Mouse (Mus musculus) myocyte (in vitro differentiated cells): ENCODE results near the gene Gsc2. TPM values are rescaled to one million over a fixed set of nuclear protein-coding genes. Genes with fewer than 3 reads are reported as not detected.

Source experiments
- H3K27me3 ChIP-seq: one replicate; pipeline ENCODE4 v1.6.1; 2011; ENCODE audit not compliant: control insufficient read depth, insufficient read depth, insufficient read length
- H3K36me3 ChIP-seq: one replicate; pipeline ENCODE4 v1.6.1; 2011; ENCODE audit not compliant: control insufficient read depth, insufficient read depth
- H3K4me2 ChIP-seq: one replicate; pipeline ENCODE4 v1.6.1; 2011; ENCODE audit warnings: low read depth, control low read depth
- H3K4me3 ChIP-seq: one replicate; pipeline ENCODE4 v1.5.1; 2011; ENCODE audit warnings: mild to moderate bottlenecking, control low read depth, moderate library complexity
- H3K79me2 ChIP-seq: one replicate; pipeline ENCODE4 v1.6.1; 2011; ENCODE audit not compliant: control insufficient read depth, insufficient read depth
- H3ac ChIP-seq: one replicate; pipeline ENCODE4 v1.6.1; 2011; ENCODE audit not compliant: control insufficient read depth, insufficient read length
- CEBPB ChIP-seq: IDR thresholded peaks from 2 replicates; pipeline ENCODE4 v1.6.1; 2011; ENCODE audit warnings: mild to moderate bottlenecking, moderate library complexity; ENCODE audit not compliant: poor library complexity, insufficient read depth, severe bottlenecking
- E2F4 ChIP-seq: IDR thresholded peaks from one replicate; pipeline ENCODE4 v1.6.1; 2011; ENCODE audit warnings: mild to moderate bottlenecking, control low read depth, moderate library complexity; ENCODE audit not compliant: insufficient read depth
- MAX ChIP-seq: IDR thresholded peaks from one replicate; pipeline ENCODE4 v1.6.1; 2011; ENCODE audit warnings: low read depth, mild to moderate bottlenecking, control low read depth
- MYOD1 ChIP-seq, 3 experiments: IDR thresholded peaks; one replicate each; pipeline ENCODE4 v1.6.1; 2011; ENCODE audit warnings: control low read depth in 2 of 3, low read depth in 2 of 3, mild to moderate bottlenecking in 2 of 3, moderate library complexity in 1 of 3; ENCODE audit not compliant: insufficient read length in 2 of 3, control insufficient read depth in 1 of 3
- MYOG ChIP-seq, 3 experiments: IDR thresholded peaks; one replicate each; pipeline ENCODE4 v1.6.1; 2011; ENCODE audit warnings: control low read depth in 2 of 3, low read depth in 2 of 3, mild to moderate bottlenecking in 2 of 3; ENCODE audit not compliant: insufficient read length in 2 of 3, control insufficient read depth in 1 of 3, insufficient read depth in 1 of 3
- POLR2A ChIP-seq: IDR thresholded peaks from one replicate; pipeline ENCODE4 v1.6.1; 2011; ENCODE audit warnings: low read depth, mild to moderate bottlenecking, control low read depth, moderate library complexity; ENCODE audit not compliant: insufficient read length
- POLR2AphosphoS2 ChIP-seq: IDR thresholded peaks from one replicate; pipeline ENCODE4 v1.6.1; 2011; ENCODE audit warnings: low read depth, control low read depth; ENCODE audit not compliant: insufficient read length
- REST ChIP-seq: IDR thresholded peaks from one replicate; pipeline ENCODE4 v1.6.1; 2011; ENCODE audit warnings: mild to moderate bottlenecking, control low read depth, moderate library complexity; ENCODE audit not compliant: insufficient read depth, insufficient read length
- SRF ChIP-seq: IDR thresholded peaks from one replicate; pipeline ENCODE4 v1.6.1; 2011; ENCODE audit warnings: low read depth; ENCODE audit not compliant: control insufficient read depth, insufficient read length
- TCF12 ChIP-seq: IDR thresholded peaks from one replicate; pipeline ENCODE4 v1.6.1; 2011; ENCODE audit warnings: mild to moderate bottlenecking, control low read depth; ENCODE audit not compliant: poor library complexity, insufficient read depth, severe bottlenecking
- TCF3 ChIP-seq: IDR thresholded peaks from one replicate; pipeline ENCODE4 v1.6.1; 2011; ENCODE audit warnings: low read depth, control low read depth; ENCODE audit not compliant: insufficient read length
- USF1 ChIP-seq: IDR thresholded peaks from one replicate; pipeline ENCODE4 v1.6.1; 2011; ENCODE audit warnings: low read depth, mild to moderate bottlenecking, control low read depth, moderate library complexity
- polyA plus RNA-seq: library from polyadenylated mRNA; unstranded; fragments of >200 nt; fragmentation: generic; extraction: Trizol; gene quantifications from one replicate; pipeline ENCODE4 v1.2.1, GENCODE M21; 2012; ENCODE audit warnings: missing spikeins

Gene Gsc2
- polyA plus RNA-seq, 1 experiment = not detected

DNA sequence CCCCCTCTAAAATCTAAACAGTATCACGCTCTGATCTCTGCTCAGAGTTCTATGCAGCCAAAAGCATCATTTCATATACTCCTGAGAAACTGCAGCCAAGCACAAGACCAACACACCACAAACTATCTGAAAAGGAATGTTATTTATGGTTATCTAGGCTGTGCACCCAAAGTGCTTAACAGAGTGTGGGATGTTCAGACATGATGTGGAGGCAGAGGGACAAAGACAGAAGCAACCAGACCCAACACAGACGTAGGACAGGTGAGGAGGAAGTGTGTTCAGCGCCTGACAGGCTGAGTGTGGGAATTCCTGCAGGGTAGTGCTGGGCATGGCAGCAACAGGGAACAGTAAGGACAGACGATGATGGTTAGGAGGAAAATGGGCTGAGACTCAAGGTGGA lies 35.3 kb downstream of the Gsc2 start:
- Histone ChIP-seq H3ac (no peak overlapping the region), H3K79me2 (peaks cover 95% of the 10 kb centered on the region), H3K36me3 (no peaks in the 10 kb centered on the region), H3K27me3 (no peaks in the 10 kb centered on the region), H3K4me3 (no peak overlapping the region), H3K4me2 (no peak overlapping the region)
- TF ChIP-seq REST = no peak
- no peak for TF ChIP-seq USF1
- no peak for TF ChIP-seq MYOG (IDR thresholded peaks at IDR 0.05; ENCODE audit: control insufficient read depth in 1 of 3, insufficient read depth in 1 of 3, insufficient read length in 2 of 3, low read depth in 2 of 3)
- TF ChIP-seq POLR2A = no peak
- TF ChIP-seq TCF12 = no peak
- TF ChIP-seq POLR2AphosphoS2 = no peak
- no peak for TF ChIP-seq SRF
- no peak for TF ChIP-seq CEBPB

DNA sequence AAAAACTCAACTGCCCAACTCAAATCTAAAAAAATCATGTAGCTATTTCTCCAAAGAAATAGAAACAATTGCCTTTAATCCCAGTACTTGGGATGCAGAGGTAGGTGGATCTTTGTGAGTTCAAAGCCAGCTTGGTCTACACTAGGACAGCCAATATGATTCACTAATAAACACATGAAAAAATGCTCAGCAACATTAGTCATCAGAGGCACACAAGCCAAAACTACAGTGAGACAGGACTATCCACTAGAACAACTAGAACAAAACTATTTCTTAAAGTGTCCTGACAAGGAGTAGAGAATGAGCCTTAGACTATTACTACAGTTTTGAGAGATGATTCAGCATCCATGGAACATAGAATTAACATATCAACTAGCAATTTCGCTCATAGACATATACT lies 38.8 kb downstream of the Gsc2 start:
- Histone ChIP-seq H3K4me3 (no peak overlapping the region), H3K79me2 (peaks cover 68% of the 10 kb centered on the region), H3K27me3 (no peaks in the 10 kb centered on the region), H3K4me2 (no peak overlapping the region), H3ac (no peak overlapping the region), H3K36me3 (no peaks in the 10 kb centered on the region)
- TF ChIP-seq POLR2A = no peak
- no peak for TF ChIP-seq CEBPB
- TF ChIP-seq MYOG (IDR thresholded peaks at IDR 0.05; ENCODE audit: control insufficient read depth in 1 of 3, insufficient read depth in 1 of 3, insufficient read length in 2 of 3, low read depth in 2 of 3) = no peak
- TF ChIP-seq USF1 = no peak

DNA sequence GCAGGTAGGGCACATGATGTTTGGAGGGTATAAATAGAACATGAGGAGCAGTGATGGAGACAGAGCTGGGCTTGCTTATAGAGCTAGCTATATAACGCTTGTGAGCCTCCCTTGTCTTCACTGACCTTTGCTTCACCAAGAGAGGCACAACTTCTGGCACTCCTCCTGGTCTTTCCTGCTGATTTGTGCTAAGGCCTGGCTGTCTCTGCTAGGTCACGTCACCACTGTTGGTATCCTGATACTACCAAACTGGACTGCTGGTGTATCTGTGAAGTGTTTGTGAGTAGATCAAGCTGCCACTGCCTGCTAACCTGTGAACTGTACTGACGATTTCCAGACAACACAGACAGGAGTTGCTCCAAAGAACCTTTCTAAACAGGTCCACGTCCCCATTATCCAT lies 39.7 kb downstream of the Gsc2 start:
- TF ChIP-seq MYOD1 (IDR thresholded peaks at IDR 0.05; ENCODE audit: control insufficient read depth in 1 of 3, insufficient read length in 2 of 3, low read depth in 2 of 3) (no peak), E2F4 (no peak), SRF (no peak), MYOG (IDR thresholded peaks at IDR 0.05; ENCODE audit: control insufficient read depth in 1 of 3, insufficient read depth in 1 of 3, insufficient read length in 2 of 3, low read depth in 2 of 3) (no peak), REST (no peak), POLR2A (no peak)
- H3K4me2 ChIP-seq = no peak overlapping the region
- H3ac ChIP-seq = no peak overlapping the region
- no peaks in the 10 kb centered on the region for H3K36me3 ChIP-seq
- no peak overlapping the region for H3K4me3 ChIP-seq
- no peaks in the 10 kb centered on the region for H3K27me3 ChIP-seq
- peaks cover 59% of the 10 kb centered on the region for H3K79me2 ChIP-seq

DNA sequence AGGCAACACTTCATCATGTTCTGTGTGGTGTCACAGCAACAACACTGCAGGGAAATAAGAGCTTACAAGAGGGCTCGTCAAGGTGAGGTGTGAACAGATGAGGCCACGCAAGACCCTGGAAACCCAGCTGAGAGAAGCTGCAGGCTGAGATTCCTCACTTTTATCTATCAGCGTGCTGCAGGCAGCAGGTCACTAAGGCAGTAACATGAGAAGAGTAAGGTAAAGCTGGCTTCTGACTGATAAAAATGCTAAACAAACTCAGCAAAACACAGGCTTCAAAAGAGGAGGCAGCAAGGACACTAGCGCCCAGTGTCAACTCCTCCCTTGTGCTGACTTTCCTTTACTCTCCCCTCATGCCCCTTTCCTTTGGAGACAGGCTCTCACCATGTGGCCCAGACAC lies 41.9 kb downstream of the Gsc2 start:
- Histone ChIP-seq H3K36me3 (no peaks in the 10 kb centered on the region), H3ac (no peak overlapping the region), H3K4me3 (no peak overlapping the region), H3K4me2 (no peak overlapping the region), H3K27me3 (no peaks in the 10 kb centered on the region), H3K79me2 (peaks cover 41% of the 10 kb centered on the region)
- no peak for TF ChIP-seq POLR2A
- no peak for TF ChIP-seq TCF3
- TF ChIP-seq POLR2AphosphoS2 = no peak
- TF ChIP-seq MYOD1 (IDR thresholded peaks at IDR 0.05; ENCODE audit: control insufficient read depth in 1 of 3, insufficient read length in 2 of 3, low read depth in 2 of 3) = no peak
- TF ChIP-seq SRF = no peak
- no peak for TF ChIP-seq REST
- TF ChIP-seq CEBPB = no peak
- TF ChIP-seq TCF12 = no peak
- no peak for TF ChIP-seq MYOG (IDR thresholded peaks at IDR 0.05; ENCODE audit: control insufficient read depth in 1 of 3, insufficient read depth in 1 of 3, insufficient read length in 2 of 3, low read depth in 2 of 3)
- no peak for TF ChIP-seq USF1
- TF ChIP-seq E2F4 = no peak

DNA sequence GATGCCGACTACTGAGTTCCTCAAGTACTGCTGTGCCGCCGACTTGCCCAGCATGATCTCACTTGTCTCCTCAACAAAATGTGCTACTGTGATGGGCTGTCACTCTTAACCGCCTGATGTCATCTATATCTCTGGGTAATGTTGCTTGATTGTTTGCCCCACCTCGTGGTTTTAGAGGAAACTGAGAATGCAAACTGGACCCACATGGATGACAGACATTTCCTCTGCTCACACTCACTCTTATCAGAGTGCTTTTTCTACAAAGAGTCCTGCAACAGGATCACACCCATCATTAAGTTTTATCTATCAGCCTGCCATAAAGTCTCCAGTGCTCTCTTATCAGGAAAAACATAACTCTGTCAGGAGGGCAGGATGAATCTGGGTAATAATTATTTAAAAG lies 43.6 kb downstream of the Gsc2 start:
- Histone ChIP-seq H3K4me2 (no peak overlapping the region), H3K79me2 (peaks cover 23% of the 10 kb centered on the region), H3K36me3 (no peaks in the 10 kb centered on the region), H3K27me3 (no peaks in the 10 kb centered on the region), H3ac (no peak overlapping the region), H3K4me3 (no peak overlapping the region)
- TF ChIP-seq MYOG (IDR thresholded peaks at IDR 0.05; ENCODE audit: control insufficient read depth in 1 of 3, insufficient read depth in 1 of 3, insufficient read length in 2 of 3, low read depth in 2 of 3) (no peak), POLR2A (no peak), SRF (no peak), POLR2AphosphoS2 (no peak), CEBPB (no peak), TCF12 (no peak), E2F4 (no peak), TCF3 (no peak), MAX (no peak), MYOD1 (IDR thresholded peaks at IDR 0.05; ENCODE audit: control insufficient read depth in 1 of 3, insufficient read length in 2 of 3, low read depth in 2 of 3) (no peak), REST (no peak), USF1 (no peak)
